Mouse (Mus musculus) cortical plate, adult 2 months (tissue): ENCODE results near the gene Csrp2. TPM values are rescaled to one million over a fixed set of nuclear protein-coding genes. Genes with fewer than 3 reads are reported as not detected.

Experiments
- H3K27ac ChIP-seq: fragments of 200-500 bp; 2 replicates; pipeline ENCODE4 v1.5.1; 2012; ENCODE audit warnings: low read length, control low read depth, inconsistent platforms; ENCODE audit not compliant: insufficient read depth
- H3K4me1 ChIP-seq: fragments of 200-500 bp; 2 replicates; pipeline ENCODE4 v1.6.1; 2011; ENCODE audit warnings: low read length; ENCODE audit not compliant: control insufficient read depth, insufficient read depth
- H3K4me3 ChIP-seq: fragments of 200-500 bp; 2 replicates; pipeline ENCODE4 v1.5.1; 2011; ENCODE audit warnings: mild to moderate bottlenecking, low read length, control low read depth; ENCODE audit not compliant: insufficient read depth
- CTCF ChIP-seq: fragments of 200-500 bp; IDR thresholded peaks from 2 replicates; pipeline ENCODE4 v1.5.1; 2011; ENCODE audit warnings: mild to moderate bottlenecking, control low read depth, low read length; ENCODE audit not compliant: insufficient read depth; ENCODE audit errors: extremely low read depth
- POLR2A ChIP-seq: fragments of 200-500 bp; IDR thresholded peaks from 2 replicates; pipeline ENCODE4 v1.6.1; 2011; ENCODE audit warnings: mild to moderate bottlenecking, low read length, control low read depth; ENCODE audit not compliant: insufficient read depth; ENCODE audit errors: extremely low read depth
- polyA plus RNA-seq: library from polyadenylated mRNA; depleted of rRNA; stranded (reverse); fragments of >200 nt; gene quantifications from 2 replicates; pipeline ENCODE4 v1.2.3, GENCODE M21; 2012

Gene Csrp2
- polyA plus RNA-seq, 1 experiment: 10.1 TPM

DNA sequence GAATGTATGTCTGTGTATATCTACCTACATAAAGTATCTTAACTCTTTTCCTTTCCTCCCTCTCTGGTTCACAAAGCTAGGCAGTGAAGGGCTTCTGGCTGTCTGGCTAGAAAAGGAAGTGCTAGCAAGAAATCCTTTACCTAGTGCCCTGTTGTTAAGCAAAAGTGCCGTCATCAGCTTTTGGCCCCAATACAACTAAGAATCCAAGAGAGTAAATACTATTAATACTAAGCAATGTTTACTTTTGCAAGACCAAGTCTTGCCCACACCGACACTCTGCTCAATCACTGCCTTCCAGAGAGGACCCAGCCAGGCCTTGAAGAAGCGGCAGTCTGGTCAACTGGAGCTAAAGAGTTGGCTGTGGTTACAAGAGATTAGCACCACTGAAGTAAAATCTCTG, 51.5 kb downstream of the Csrp2 start:
- Histone ChIP-seq H3K4me3 (no peak overlapping the region), H3K27ac (no peak overlapping the region), H3K4me1 (no peaks in the 10 kb centered on the region)
- TF ChIP-seq CTCF (no peak), POLR2A (no peak)

GRCm38 (mm10) chr10:110971483-110971882, 51.9 kb downstream of the Csrp2 start:
- Histone ChIP-seq H3K27ac (no peak overlapping the region), H3K4me1 (no peaks in the 10 kb centered on the region), H3K4me3 (no peak overlapping the region)
- TF ChIP-seq CTCF: no peak
- no peak for TF ChIP-seq POLR2A

- H3K4me3 ChIP-seq: no peak overlapping the region
- H3K27ac ChIP-seq: no peak overlapping the region
- no peaks in the 10 kb centered on the region for H3K4me1 ChIP-seq
- TF ChIP-seq CTCF (no peak), POLR2A (no peak)
These were observed 52.4 kb downstream of the Csrp2 start for GRCm38 (mm10) chr10:110971998-110972397.

GRCm38 (mm10) chr10:110974463-110974862, 54.9 kb downstream of the Csrp2 start:
- H3K27ac ChIP-seq: no peak overlapping the region
- no peak for TF ChIP-seq POLR2A
- peak; percentile 72 for TF ChIP-seq CTCF
- no peak overlapping the region for H3K4me3 ChIP-seq
- no peaks in the 10 kb centered on the region for H3K4me1 ChIP-seq

DNA sequence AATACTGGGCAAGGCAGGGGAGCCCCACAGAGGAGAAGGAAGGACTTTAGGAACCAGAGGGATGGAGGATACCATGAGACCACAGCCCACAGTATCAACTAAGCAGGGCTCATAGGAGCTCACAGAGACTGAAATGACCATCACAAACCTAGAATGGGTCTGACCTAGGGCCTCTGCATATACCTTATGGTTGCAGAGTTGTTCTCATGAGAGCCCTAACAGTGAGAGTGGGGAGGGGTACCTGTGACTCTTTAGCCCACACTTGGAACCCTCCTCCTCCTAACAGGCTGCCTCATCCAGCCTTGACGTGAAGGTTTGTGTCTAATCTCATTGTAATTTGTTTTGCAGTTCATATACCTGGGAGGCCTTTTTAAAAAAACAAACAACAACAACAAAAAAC, 55.3 kb downstream of the Csrp2 start:
- no peak for TF ChIP-seq POLR2A
- no peak for TF ChIP-seq CTCF
- Histone ChIP-seq H3K4me1 (no peaks in the 10 kb centered on the region), H3K27ac (no peak overlapping the region), H3K4me3 (no peak overlapping the region)

DNA sequence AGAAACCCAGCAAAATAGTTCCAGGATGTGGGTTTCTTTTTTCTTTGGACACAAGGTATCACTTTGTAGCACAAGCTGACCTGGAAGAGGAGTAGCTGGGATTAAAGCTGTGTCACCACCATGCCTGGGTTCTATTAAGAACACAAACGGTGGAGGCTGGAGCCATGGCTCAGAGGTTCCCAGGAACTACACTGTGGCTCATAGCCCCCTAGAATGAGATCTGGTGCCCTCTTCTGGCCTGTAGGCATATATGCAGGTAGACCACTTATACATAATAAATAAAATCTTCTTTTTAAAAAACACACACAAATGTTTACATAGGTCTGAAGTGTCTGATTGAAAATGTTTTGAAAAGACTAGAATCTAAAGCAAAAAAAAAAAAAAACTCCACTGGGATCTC, 56.5 kb downstream of the Csrp2 start:
- no peak overlapping the region for H3K27ac ChIP-seq

GRCm38 (mm10) chr10:110977379-110977778, 57.8 kb downstream of the Csrp2 start:
- H3K4me1 ChIP-seq: no peaks in the 10 kb centered on the region
- H3K27ac ChIP-seq: no peak overlapping the region
- TF ChIP-seq CTCF (no peak), POLR2A (no peak)
- no peak overlapping the region for H3K4me3 ChIP-seq

More for the DNA sequence above, 56.5 kb downstream of the Csrp2 start:
- Histone ChIP-seq H3K4me3 (no peak overlapping the region), H3K4me1 (no peaks in the 10 kb centered on the region)
- TF ChIP-seq CTCF: peak; percentile 57
- TF ChIP-seq POLR2A: no peak

GRCm38 (mm10) chr10:110979431-110979830, 59.8 kb downstream of the Csrp2 start:
- no peak overlapping the region for H3K27ac ChIP-seq
- TF ChIP-seq POLR2A: no peak
- TF ChIP-seq CTCF: no peak
- no peak overlapping the region for H3K4me3 ChIP-seq
- H3K4me1 ChIP-seq: no peaks in the 10 kb centered on the region

DNA sequence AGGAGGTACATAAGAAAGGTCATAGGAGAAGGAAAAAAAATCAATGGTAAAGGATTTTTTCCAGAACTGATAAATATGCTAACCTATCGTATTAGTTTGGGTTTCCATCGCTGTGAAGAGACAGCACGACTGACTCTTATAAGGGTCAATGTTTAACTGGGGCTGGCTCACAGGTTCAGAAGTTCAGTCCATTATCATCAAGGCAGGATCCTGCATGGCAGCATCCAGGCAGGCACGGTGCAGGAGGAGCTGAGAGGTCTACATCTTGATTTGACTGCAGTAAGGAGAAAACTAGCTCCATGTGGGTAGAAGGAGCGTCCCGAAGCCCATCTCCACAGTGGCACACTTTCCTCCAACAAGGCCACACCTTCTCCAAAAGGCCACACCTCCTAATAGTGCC, 60.9 kb downstream of the Csrp2 start:
- Histone ChIP-seq H3K4me1 (no peaks in the 10 kb centered on the region), H3K27ac (no peak overlapping the region), H3K4me3 (no peak overlapping the region)
- no peak for TF ChIP-seq POLR2A
- no peak for TF ChIP-seq CTCF

- no peak for TF ChIP-seq POLR2A
- no peak for TF ChIP-seq CTCF
- H3K4me3 ChIP-seq: no peak overlapping the region
- no peak overlapping the region for H3K27ac ChIP-seq
These were observed 63.2 kb downstream of the Csrp2 start for GRCm38 (mm10) chr10:110982771-110983170.

More at GRCm38 (mm10) chr10:110982771-110983170, 63.2 kb downstream of the Csrp2 start:
- no peaks in the 10 kb centered on the region for H3K4me1 ChIP-seq
